Mouse (Mus musculus) c-Kit-negative CD71-positive TER-119-positive erythroid progenitor cells, embryonic 14.5 days (primary cell): ENCODE results near the gene Chd6.

Source experiments
- DNase-seq: peaks from one replicate; pipeline ENCODE4 v3.0.0-alpha.2; 2013; ENCODE audit warnings: low read depth, low spot score

Gene Chd6

DNA sequence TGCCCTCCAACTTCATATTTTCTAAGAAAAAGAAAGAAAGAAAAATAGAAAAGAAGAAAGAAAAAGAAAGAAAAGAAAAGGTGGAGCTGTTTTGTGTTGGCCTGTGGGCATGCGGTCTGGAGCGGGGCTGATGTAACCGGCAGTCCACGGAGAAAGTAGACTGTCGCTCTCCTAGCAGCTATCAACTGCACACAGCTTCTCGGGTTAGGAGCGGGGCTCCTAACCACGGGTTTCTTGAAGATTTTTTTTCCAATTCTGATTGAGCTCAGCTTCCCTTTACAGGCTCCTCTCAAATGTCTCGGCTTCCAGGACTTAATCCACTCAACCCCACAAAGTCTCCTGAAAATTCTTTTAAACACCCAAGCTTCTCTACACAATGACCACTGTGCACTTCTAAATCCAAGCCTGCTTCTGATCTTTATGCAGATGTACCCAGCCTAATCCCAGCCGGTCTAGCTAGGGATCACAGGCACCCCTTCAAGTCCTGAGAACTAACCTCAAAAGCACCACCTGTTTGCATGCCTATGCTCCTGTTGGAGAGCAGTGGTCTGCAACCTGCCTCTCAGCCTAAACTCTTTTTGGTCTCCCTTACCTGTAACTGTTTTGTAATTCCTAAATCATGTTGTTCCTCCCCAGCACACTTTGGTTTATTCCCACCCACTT, 42.6 kb downstream of the Chd6 start:
- DNase-seq, result no peak

DNA sequence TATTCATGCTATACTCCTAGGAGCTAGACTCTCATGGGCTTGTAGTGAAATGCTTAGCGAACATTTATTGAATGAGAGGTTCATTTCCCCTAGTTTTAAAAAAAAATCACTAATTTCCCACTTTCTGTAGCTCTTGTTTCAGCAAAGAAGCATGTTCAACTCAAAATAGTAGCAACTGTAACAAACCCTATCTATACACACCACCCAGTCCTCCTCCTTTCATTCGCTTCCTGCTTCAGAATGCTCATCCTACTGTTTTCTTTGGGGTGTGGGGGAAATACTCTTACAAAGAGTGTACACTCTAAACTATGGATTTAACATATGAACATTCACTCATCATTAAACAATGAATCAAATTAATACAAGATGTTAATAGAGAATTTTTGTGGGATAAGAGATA, 43.3 kb downstream of the Chd6 start:
- DNase-seq, result no peak

DNA sequence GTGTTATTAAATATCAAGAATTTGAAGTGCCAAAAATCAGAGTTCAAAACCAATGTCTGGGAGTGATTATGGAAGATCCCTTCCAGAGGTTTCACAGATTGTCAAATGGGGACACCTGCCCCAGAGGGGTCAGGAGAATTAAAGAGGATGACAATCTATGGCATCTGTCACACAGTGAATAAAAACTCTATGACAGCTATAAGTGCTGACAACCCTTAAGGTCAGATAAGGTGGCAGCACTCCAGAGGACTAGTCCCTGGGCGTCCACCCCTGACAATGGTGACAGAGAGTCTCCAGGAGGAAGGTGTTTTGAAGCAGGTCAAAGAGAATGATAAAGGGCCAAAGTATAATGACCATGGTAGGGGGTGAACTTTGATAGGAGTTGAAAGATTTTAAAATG, 44.0 kb downstream of the Chd6 start:
- no peak for DNase-seq

DNA sequence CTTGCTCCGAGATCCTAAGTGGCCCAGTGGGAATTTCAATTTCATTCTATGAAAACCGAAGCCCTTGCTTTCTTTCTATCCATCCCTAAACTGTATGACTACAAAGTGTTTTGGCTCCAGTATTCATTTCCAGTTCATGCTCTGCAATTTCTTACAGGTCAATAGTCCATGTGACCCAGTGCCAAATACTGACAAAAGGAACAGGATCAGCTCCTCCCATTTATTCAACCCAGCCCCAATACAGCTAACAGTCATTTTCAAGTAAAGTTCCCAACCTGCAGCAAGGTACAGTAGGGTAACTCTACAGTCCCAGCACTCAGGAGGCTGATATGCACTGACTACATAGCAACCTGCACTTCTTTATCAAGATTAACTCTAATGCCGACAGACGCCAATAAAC, 50.0 kb downstream of the Chd6 start:
- no peak for DNase-seq

DNA sequence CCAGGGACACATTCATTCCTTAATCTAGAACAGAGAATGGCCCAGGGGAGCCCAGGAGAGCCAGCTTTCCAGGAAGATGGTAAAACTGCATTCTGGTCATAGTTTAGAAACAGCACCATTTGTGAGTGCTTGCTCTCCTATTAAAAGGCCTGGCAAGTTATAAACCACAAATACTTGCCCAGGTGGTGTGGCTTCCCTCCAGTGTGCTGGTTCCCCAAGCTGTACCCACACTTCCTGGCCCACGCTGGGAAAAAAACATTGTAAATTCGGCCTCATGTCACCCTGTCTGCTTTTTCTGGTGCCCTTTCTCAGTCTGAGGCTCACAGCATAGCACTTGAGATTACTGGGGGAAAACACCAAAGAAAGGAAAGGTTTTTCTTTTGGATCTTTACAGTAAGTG, 55.1 kb downstream of the Chd6 start:
- DNase-seq, result no peak

DNA sequence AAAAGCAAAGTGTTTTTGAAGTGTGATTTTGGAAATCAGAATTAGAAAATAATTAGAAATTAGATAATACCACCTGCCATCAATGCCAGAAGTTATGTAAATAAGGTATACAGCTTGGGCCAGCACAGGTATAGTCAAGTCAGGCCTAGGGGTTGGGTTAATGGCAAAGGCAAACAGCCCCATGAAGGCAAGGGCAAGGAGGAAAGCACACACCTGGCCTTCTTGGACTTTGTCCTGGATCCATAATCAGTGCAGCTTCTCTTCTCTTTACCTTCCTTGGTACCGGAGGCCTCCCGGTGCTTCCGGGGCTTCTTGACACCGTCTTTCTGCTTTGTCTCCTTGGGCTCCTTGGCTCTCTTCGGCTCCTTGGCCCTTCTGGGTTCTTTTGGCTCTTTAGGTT, 56.7 kb downstream of the Chd6 start:
- no peak for DNase-seq

DNA sequence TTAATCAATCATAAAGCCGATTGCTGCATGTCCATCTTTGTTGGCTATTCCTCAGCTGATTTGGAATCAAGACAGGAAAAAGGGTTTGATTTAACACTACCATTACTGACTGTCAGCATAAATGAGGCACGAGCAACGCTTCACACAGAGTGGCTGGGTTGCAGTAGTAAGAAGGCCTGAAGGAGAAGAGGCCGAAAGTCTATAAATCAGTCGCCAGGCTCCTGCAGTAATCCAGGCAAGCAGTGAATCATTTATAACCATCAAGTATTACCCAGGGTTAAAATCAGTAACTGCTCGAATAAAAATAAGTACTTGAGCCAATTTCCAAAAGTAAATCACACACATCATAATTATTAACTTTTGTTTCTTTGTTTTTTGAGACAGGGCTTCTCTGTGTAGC, 59.4 kb downstream of the Chd6 start:
- no peak for DNase-seq

DNA sequence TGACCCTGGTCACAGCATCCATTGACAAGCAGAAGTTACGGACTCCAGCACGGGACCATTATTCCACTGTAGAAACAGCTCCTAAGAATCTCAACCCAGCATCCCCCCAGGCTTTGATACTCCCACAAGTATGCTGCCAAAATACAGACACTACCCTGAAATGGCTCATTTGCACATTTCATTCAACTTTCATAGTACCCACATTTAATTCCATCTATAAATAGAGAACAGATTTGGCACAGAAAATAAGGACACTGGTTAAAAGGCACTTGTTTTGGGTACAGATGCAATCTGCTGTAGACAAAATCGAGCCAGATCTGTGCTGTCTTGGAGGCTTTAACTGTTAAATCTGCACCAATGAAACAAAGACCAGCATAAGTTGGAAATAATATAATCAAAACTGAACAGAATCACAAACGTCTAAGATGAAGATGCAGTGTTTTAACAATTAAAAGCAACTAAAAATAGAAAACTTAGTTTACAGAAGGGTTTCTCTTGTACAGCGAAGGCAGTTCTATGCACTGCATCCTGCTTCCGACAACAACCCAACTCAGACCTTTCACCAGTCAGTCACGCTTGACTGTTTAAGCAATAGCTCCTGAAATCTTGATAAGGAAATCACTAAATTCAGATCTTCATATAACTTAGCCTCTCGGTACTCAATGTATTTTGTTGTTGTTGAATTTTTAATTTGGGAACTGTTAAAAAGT, 64.2 kb downstream of the Chd6 start:
- no peak for DNase-seq

DNA sequence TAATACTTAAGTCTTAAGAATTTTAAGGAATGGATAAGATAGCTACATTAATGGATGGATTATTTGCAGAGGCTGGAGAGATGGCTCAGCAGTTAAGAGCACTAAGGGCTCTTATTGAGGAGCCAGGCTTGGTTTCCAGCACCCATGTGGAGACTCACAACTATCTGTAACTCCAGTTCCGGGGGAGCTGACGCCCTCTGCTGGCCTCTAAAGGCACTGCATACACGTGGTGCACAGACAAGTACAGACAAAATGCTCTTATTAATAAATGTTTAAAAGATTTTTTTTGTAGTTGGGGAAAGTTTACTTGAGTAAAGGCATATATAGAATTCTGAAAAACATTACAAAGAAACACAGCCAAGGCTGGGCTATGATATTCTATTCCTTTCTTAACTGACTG, 66.0 kb downstream of the Chd6 start:
- DNase-seq, result no peak

DNA sequence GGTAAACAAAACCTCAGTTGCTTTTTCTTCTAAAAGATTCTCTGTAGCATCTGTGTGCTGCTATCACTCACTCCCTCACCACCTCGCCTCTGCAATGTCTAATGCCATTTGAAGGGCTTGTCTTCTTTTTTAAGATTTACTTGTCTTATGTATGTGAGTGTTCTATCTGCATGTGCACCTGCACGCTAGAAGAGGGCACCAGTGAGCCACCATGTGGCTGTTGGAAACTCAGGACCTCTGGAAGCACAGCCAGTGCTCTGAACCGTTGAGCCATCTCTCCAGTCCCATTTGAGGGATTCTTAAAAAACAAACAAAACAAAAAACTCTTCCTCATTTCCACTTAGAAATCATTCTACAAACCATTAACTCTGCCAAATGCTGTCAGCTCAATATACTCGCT, 68.1 kb downstream of the Chd6 start:
- no peak for DNase-seq

DNA sequence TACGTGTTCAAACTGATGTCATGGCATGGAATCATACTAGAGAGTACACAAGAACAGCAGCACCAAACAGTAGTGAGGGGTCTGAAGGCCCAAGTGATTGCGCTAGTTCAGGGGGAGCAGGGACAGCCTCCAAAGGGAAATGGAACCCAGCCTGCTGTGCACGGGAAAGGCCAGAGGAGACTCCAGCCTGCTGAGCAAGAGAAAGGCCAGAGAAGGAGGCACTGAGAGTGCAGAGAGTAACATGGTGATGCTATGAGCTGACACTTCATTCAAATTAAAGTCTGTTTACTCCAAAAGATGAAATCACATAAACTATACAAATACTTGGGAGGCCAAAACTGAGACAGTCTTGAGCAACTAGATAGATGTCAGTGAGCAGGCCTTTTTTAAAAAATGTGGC, 71.1 kb downstream of the Chd6 start:
- DNase-seq, result no peak

DNA sequence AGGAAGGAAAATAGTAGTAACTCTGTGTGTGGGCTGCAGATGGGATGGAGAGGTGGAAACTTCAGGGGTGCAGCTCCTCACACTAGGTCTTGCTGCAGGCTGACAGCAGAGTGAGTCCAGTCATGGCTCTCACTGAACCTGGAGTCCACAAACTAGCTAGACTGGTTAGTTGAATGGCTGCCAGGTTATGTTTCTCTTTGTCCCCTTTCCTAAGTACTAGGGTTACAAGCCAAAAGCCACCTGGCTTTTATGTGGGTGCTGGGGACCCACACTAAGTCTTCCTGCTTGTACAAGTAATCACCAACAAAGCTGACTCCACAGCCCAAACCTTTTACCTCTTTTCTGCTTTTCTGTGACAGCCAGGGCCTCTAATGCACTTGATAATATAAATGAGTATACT, 75.7 kb downstream of the Chd6 start:
- no peak for DNase-seq

DNA sequence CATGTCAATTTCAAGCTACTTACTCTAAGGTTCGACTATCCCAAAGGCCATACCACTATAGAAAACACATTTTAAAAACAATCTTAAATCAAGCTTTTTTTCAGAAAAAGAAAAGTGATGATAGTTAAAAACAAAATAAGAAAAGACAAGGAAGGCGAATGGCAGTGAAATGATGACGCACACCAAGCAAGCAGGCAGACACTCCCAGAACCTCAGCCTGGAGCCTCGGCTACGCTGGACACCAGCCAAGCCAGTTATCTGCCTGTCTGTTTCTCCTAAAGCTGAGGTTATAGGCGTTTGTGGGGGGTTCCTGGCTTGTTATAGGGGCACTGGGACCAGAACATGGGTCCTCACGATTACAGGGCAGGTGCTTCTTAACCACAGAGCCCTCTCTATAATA, 76.5 kb downstream of the Chd6 start:
- DNase-seq, result no peak

DNA sequence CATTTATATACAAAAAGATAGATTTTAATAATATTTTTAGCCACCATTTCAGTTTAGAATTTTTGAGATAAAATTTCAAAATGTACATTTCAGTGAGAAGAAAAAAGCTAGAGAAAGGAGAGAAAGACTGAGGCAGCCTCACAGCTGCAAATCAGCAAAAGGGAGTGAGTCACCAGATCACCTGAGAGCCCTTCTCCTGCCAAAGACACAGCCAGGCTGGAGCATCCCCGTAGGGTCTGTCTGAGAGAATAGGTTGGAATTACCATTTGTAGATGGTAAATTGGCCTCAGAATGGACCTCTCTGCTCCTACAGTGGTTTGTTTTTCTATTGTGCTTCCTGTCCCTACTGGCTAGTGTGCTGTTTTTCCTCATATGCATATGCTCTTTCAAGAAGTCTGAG, 84.3 kb downstream of the Chd6 start:
- DNase-seq, result no peak

DNA sequence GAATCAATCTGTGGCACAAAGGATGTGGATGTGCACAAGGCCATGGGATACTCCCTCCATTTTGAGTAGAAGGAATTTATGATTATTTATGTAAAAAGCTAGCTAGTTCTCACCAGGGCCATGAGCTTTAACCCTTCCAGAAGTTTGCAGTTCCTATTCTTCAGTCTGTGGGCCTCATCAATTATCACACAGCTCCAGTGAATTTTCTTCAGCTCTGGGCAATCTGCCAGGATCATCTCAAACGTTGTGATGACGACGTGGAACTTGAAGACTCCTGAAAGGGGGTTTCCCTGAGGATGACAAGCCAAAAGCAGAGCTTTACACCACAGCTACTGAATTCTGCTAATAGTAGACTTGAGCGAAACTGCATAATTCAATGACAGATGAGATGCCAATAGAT, 91.0 kb downstream of the Chd6 start:
- no peak for DNase-seq

DNA sequence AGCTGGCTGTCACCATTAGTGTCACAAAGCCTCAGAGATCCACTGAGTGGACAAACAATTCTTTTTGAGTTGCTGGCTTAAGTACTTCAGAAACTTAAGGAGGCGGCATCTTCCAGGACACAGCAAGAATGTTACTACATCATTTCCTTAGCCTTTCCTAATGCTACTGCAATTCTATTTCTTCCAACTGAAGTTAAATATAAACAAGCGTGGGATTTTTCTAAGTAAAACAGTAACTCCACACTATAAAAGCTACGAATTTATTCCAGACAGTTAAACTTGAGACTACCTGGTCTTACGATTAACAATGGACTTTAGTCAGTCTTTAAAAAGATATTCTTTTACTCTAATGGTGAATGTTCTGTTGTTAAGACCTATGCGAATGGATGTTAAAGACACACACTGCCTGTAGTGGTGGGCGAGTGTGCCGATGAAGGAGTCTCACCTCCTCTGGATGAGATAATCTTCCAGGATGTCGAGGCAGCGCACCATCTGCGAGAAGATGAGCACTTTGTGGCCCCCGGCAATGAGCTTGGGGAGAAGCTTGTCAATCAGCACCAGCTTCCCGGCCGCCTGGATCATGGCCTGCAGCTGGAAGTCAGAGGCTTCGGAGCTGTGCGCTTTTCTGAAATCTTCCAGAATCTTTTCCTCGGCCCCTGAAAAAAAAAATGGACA, 96.2 kb downstream of the Chd6 start:
- no peak for DNase-seq

DNA sequence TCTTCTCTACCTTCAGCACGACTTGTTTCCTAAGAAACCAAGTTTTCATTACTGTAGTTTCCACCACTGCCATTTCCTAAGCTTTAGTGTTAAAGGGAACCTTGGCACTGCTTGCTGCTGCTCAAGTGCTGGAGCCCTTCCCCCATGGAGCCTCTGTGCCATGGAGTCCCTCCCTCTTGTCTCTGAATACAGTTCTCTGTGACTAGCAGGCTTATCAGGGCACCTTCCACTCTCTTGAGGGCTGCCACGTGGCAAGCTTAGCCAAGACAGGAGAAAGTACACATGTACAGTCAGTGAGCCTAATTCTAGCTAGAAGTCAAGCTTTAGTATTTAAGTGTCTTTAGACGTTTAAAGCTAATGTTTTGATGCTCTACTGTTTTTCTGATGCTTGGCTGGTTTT, 104.5 kb downstream of the Chd6 start:
- no peak for DNase-seq

DNA sequence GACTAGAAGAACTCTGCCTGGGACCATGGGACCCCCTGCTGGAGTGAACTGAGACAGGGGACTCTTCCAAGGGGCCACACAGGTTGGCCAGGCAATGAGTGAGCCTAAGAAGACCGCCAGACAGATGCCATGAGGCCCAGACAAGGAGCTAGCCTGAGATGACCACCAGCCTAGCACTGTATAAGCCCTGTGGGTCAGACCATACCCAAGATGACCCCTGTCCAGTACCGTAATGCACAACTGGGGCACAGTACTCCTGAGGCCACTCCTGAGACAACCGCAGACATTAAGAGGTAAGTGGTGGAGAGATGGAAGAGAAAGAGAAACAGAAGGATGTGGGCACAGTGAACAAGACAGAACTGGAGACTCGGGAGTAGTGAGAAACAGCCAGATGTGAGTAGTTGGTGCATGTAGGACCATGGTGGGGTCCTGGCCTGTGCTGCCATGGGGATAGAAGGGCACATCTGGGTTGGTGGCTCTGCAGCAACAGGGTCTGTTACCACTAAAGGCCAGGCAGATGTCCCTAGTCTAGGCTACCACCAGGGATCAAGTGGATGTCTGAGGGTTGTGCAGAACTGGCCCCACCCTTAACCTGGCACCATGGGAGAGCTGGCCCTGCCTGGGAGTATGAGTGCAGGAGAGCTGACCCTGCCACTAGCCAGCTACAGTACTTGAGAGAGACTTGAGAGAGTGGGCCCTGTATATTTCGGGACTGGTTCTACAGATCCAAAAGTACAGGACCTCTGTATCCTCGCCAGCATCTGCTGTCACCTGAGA, 111.7 kb downstream of the Chd6 start:
- DNase-seq, result no peak

DNA sequence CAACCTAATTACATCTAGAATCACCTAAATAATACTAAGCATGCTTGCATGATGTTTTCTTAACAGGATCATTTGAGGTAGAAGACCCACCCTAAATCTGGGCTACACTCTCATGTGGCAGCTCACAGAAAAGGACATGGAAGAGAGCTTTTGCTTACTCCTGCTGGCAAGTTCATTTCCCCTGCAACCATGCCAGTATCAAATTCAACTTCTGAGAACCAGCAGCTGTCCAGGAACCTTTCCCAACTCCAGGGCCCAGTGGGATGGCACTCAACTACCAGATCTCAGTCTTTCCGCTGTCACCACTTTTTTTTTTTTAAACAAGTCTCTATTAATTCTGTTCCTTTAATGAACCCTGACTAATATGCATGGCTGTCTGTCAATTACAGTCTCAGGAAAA, 114.7 kb downstream of the Chd6 start:
- no peak for DNase-seq

DNA sequence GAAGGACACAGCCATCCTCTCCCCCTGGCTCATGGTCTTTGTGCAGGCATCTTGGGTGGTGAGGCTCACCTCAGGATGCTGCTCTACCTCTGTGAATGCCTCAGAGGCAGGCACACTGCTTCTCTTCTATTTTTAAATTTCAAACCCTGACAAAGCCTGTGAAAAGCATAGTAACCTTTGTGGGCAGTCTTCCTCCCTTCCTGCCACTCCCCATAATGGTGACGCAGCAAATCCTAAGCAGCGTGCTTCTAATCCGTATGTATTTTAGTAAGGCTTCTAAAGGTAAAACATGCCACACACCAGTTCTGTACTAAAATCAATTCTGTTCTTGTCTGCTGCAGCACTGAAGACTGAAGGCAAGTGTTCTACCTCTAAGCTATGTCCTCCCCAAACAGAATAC, 116.4 kb downstream of the Chd6 start:
- no peak for DNase-seq

DNA sequence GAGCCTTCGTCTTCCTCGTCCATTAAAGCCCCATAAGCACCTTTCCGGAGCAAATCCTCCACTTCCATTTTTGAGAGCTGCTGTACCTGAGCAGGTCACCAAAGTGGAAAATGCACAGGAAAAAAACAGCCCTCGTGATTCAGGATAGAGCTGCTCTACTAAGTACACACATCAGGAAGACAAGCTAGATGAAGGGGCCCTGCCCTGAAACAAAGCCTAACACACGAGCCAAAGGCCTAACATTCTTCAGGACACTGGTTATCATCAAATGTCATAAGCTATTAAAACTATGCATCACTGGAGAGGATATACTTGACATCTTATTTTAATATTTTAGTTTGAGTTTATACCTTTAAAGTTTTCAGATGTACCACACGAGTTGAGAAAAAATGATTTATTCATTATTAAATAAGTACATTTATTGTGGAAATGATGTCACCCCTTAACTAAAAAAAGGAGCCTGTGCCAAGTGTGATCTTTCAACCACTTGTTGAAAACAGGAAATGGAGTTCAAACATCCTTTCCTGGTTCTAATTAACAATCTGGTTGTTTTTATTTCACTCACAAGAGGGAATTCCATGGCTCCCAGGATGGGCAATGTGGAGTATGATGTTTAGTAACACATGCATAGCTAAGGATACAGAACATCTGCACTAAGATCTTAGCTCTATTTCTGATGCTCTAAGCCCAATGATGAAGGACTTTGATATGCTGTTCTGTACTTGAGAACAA, 118.4 kb downstream of the Chd6 start:
- no peak for DNase-seq

DNA sequence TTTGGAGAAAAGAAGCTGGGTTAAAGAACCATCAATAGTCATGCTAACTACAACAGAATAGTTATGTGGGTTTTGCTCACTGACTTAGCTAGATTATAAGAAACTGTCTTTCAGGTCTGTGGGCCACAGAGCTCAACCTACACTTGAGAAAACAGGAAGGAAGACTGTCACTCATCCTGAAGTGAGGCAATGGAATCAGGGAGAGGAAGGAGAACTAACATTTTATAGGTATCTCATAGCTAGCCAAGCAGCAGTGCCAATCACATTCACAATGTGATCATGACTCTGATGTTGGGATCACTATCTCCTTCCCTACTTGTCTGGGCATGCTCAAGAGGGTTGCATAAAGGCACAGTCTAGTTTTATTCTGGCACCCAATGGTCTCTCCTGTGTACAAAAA, 121.4 kb downstream of the Chd6 start:
- no peak for DNase-seq
